Mouse (Mus musculus) urinary bladder, postnatal 36 days (tissue): ENCODE measurements around the gene Tbc1d22a.

Experiments used
- DNase-seq, 2 experiments: peaks; one replicate each; pipeline ENCODE4 v3.0.0; 2022; ENCODE audit warnings: low spot score in 2 of 2, mixed read lengths in 1 of 2

The Tbc1d22a gene

GRCm38 (mm10) chr15:86334745-86335144 lies 120.5 kb downstream of the Tbc1d22a start:
- DNase-seq = no peak

DNA sequence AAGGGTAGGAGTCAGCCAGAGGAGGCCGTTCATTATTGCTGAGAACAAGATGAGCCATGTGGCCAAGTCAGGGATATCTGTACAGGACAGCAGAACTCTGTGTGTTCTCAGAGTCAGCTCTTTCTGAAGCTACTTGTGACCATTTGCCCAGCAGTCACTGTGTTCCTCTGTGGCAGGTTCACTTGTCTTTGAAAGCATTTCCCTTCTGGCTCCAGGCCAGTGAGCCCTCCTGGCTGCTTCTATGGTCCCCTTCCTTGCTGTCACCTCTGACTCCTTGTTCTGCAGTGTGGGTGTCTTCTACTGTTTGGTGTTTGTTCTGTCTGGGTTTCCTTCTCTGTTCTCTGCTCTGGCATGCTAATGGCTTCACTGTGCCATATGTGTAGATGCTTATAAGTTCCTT lies 121.5 kb downstream of the Tbc1d22a start:
- DNase-seq = no peak

DNA sequence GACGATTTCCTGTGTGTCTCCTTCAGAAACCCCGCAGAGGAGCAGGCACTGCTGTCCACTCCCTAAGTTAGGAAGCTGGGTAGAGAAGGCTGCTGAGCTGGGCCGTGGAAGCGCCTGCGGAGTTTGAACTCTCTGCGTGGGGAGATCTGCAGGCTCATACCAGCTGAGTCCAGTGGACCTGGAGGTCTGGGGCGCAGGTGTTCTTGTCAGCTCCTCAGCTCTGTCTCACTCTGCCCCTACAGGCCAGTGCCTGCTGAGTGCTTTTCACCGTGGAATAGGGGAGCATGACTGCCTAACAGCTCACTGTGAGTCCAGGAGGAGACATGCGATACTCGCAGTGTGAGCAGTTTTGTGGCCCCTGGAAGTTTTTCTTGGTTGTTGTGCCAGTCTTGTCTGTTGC lies 123.5 kb downstream of the Tbc1d22a start:
- no peak for DNase-seq

DNA sequence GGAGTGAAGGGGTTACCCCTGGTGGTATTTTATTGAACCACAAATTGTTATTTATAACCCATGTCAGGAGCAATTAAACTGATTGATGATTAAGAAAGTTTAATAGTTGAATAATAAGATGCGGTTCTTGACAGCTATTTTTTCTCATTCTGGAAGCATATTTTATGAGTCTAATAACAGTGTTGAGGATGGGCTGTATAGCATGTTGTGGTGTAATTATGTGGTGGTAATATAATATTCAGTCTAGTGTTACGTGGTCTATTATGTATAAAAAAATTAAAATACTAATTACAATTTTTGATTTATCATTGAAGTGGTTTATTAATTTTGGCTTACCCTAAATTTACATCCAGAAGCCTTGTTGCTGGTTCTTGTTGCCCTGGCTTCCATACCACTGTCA lies 125.5 kb downstream of the Tbc1d22a start:
- DNase-seq = no peak

- DNase-seq = no peak
These were observed 126.5 kb downstream of the Tbc1d22a start for GRCm38 (mm10) chr15:86340766-86341165.

- DNase-seq = no peak
These were observed 128.5 kb downstream of the Tbc1d22a start for GRCm38 (mm10) chr15:86342637-86343375.

- no peak for DNase-seq
These were observed 130.7 kb downstream of the Tbc1d22a start for GRCm38 (mm10) chr15:86344906-86345331.

DNA sequence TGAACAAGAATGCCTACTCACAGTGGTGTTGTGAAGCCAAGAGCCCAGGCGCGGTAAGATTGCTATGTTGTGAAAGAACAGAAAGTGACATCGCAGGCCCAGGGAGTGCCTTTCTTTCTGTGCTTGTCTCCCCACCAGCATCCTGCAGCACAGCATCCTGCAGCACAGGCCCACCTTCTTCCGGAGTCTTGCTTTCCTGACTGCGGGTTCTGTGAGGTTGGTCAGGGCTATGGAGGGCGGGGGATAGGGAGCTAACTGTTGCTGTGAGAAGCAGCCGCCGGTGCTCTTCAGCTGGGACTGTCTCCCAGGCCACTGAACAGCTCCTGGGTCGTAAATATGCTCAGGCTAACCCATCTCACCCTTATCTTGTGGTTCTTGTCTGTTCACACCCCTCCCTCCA lies 131.6 kb downstream of the Tbc1d22a start:
- no peak for DNase-seq

- no peak for DNase-seq
These were observed 132.3 kb downstream of the Tbc1d22a start for GRCm38 (mm10) chr15:86346606-86347005.

- DNase-seq = no peak
These were observed 140.7 kb downstream of the Tbc1d22a start for GRCm38 (mm10) chr15:86354932-86355331.

GRCm38 (mm10) chr15:86355857-86356256 lies 141.6 kb downstream of the Tbc1d22a start:
- DNase-seq = no peak

GRCm38 (mm10) chr15:86360376-86360775 lies 146.1 kb downstream of the Tbc1d22a start:
- DNase-seq = no peak

- no peak for DNase-seq
These were observed 148.3 kb downstream of the Tbc1d22a start for GRCm38 (mm10) chr15:86362306-86363150.

GRCm38 (mm10) chr15:86363841-86364295 lies 149.6 kb downstream of the Tbc1d22a start:
- DNase-seq = no peak

DNA sequence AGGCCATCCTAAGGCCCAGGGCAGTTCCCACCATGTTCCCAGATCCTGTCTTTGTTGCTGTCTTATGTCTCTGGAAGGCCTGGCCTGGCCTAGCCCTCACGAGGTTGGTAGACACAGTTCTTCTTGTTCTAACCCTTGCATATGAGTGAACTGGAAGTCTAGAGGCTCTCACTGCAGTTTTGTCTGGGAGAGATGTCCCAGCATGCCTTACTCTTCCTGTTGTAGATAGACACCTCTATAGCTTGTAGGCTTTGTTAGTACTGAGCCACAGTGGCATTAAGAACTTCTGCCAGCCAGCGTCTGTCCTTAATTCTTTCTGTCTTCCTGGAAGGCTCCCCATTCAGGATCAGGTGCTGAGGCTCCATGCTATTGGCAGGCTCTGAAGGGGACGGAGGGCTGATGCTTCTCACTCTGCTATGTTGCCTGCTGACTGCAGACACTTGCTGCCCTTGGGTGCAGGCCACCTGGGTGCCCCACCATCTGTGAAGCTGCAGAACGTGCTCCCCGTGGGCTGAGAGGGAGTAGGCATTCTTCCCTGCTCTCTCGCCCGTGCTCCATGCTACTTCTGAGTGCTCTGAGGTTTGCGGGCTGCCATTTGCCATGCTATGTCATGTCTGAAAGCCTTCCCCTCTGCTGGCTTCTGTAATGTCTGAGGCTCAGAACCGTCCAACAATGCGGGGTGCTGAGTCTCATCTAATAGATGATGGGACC lies 150.8 kb downstream of the Tbc1d22a start:
- no peak for DNase-seq

GRCm38 (mm10) chr15:86366726-86367125 lies 152.5 kb downstream of the Tbc1d22a start:
- DNase-seq = no peak

GRCm38 (mm10) chr15:86367247-86367646 lies 153.0 kb downstream of the Tbc1d22a start:
- DNase-seq = no peak

DNA sequence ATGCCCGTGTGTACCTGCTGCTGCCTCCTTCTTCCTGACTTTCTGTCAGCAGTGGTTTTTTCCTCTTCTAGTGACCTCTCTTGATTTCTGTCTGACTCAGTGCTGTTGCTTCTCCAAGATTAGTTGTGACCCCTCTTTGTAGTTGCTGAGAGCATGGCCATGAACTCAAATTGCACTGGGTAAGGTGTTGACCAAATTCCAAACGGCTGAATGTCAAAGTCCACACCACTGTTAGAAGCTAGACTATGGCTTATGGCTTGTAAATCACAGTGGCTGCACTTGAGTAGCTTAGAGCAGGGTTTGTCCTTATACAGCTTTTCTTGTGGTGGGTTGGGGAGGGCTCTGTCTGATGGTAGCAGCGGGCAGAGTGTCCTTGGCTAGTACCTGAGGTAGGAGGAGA lies 156.6 kb downstream of the Tbc1d22a start:
- no peak for DNase-seq

DNA sequence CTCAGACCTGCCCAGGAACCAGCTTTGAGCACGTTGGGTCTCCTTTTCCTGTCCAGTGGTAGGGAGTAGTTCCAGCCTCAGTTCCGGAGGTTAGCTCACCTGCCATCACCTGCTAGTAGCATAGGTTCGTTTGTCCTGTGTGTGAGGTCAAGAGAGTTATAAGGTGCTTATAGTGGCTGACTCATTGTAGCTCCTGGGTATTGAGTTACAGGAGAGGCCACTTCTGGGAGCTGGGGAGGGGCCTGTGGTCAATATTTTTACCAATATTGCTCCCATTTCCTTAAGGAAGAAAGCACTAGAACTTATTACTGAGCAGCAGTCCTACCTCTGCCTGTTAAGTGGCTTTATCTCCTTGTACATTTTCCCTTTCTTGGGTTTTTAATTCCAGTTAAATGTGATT lies 161.0 kb downstream of the Tbc1d22a start:
- DNase-seq = no peak

- no peak for DNase-seq
These were observed 161.7 kb downstream of the Tbc1d22a start for GRCm38 (mm10) chr15:86375860-86376394.

DNA sequence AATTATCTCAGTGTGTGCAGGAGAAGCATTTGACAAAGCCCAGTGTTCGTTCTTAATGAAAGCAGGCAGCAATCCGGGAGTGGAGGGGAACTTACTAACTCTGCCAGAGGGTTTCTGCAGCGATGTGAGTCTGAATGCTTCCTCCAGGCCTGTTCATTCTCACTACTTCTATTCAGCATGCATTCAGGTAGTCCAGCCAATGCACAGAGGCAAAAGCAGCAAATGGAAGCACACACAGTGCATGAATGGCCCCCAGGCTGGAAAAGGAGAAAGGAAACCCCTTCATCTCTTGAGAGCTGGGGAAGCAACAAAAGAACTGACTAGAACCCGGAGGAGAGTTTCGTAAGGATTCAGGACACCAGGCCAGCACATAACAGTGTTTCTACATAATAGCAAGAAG lies 169.0 kb downstream of the Tbc1d22a start:
- DNase-seq = no peak

DNA sequence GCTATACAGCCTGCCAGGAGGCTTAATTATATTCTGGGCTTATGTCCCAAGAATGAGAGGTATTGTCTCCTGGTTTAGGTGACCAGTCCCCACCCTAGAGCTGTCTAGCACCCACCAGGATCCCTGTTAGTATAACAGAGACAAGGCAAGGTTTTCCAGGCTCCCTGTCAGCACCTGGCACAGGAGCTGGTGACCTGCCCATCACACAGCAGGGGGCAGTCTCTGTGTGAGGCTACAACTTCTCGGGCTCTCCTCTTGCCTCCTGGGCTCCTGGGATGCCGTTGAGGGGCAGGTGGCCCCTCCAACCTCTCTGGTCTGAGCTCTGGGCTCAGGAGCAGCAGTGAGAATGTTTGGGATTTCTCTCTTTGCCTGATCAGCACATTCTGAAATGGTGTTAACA lies 171.2 kb downstream of the Tbc1d22a start:
- no peak for DNase-seq
